Mouse (Mus musculus) kidney, embryonic 15.5 days (tissue): Measurements from ENCODE around the gene Msl1. TPM values are rescaled to one million over a fixed set of nuclear protein-coding genes. Genes with fewer than 3 reads are reported as not detected.

Experiments used
- ATAC-seq: fragments of 200-750 bp; cut with Nextera tagmentation; replicated peaks from 2 replicates; pipeline ENCODE4 v1.8.0; 2017; ENCODE audit warnings: moderate TSS enrichment; ENCODE audit not compliant: low FRiP score
- H3K27ac ChIP-seq: fragments of 300-500 bp; sonication (generic); 2 replicates; pipeline ENCODE4 v1.5.1; 2015; ENCODE audit warnings: mild to moderate bottlenecking, inconsistent platforms
- H3K27me3 ChIP-seq: fragments of 300-500 bp; sonication (generic); 2 replicates; pipeline ENCODE4 v1.6.1; 2015; ENCODE audit warnings: inconsistent platforms
- H3K36me3 ChIP-seq: fragments of 300-500 bp; sonication (generic); 2 replicates; pipeline ENCODE4 v1.6.1; 2015; ENCODE audit warnings: inconsistent platforms
- H3K4me1 ChIP-seq: fragments of 300-500 bp; sonication (generic); 2 replicates; pipeline ENCODE4 v1.6.1; 2015; ENCODE audit warnings: inconsistent platforms
- H3K4me2 ChIP-seq: fragments of 300-500 bp; sonication (generic); 2 replicates; pipeline ENCODE4 v1.6.1; 2015; ENCODE audit warnings: moderate library complexity, mild to moderate bottlenecking, inconsistent platforms
- H3K4me3 ChIP-seq: fragments of 300-500 bp; sonication (generic); replicated peaks from 2 replicates; pipeline ENCODE4 v1.5.1; 2015; ENCODE audit warnings: mild to moderate bottlenecking, inconsistent platforms
- H3K9ac ChIP-seq: fragments of 300-500 bp; sonication (generic); 2 replicates; pipeline ENCODE4 v1.6.1; 2015; ENCODE audit warnings: mild to moderate bottlenecking, inconsistent platforms
- H3K9me3 ChIP-seq: fragments of 300-500 bp; sonication (generic); replicated peaks from 2 replicates; pipeline ENCODE4 v1.6.1; 2016; ENCODE audit warnings: inconsistent platforms
- WGBS: fragments of 180-500 bp; shearing (Covaris S2); methylation state at CpG from one replicate; pipeline ENCODE4 v1.1.7; 2015; ENCODE audit warnings: mixed read lengths; 5-methylcytosine and 5-hydroxymethylcytosine counted together
- polyA plus RNA-seq: library from polyadenylated mRNA; unstranded; fragments of >200 nt; fragmentation: Nextera tagmentation; extraction: Ambion mirVana; gene quantifications from 2 replicates; pipeline ENCODE4 v1.2.1, GENCODE M21; 2015

The Msl1 gene
- polyA plus RNA-seq, 1 experiment from 2014 or later = 25.8 TPM

GRCm38 (mm10) chr11:98753264-98753663 lies 42.1 kb upstream of the Msl1 start:
- H3K4me3 ChIP-seq = no peak overlapping the region
- H3K36me3 ChIP-seq = peaks cover 43% of the 10 kb centered on the region
- H3K9me3 ChIP-seq = no peaks in the 10 kb centered on the region
- no peak for ATAC-seq
- 0 out of 2 replicates have a peak overlapping the region, but pooled peaks have one; percentile 9 for H3K27ac ChIP-seq
- H3K4me2 ChIP-seq = no peak overlapping the region
- H3K4me1 ChIP-seq = peaks cover 73% of the 10 kb centered on the region
- WGBS = 92% methylated on average over 5 of the region's 5 CpGs
- H3K27me3 ChIP-seq = no peaks in the 10 kb centered on the region
- no peak overlapping the region for H3K9ac ChIP-seq

GRCm38 (mm10) chr11:98754151-98754620 lies 41.1 kb upstream of the Msl1 start:
- WGBS = 66% methylated on average over 9 of the region's 9 CpGs
- H3K9ac ChIP-seq = no peak overlapping the region
- H3K9me3 ChIP-seq = no peaks in the 10 kb centered on the region
- peaks cover 64% of the 10 kb centered on the region for H3K4me1 ChIP-seq
- no peak for ATAC-seq
- peak overlapping the region; percentile 64 for H3K27ac ChIP-seq
- H3K36me3 ChIP-seq = peaks cover 52% of the 10 kb centered on the region
- H3K4me2 ChIP-seq = 0 out of 2 replicates have a peak overlapping the region, but pooled peaks have one; percentile 9
- no peak overlapping the region for H3K4me3 ChIP-seq
- H3K27me3 ChIP-seq = no peaks in the 10 kb centered on the region

GRCm38 (mm10) chr11:98754621-98755181 lies 40.6 kb upstream of the Msl1 start:
- H3K9ac ChIP-seq = no peak overlapping the region
- no peaks in the 10 kb centered on the region for H3K9me3 ChIP-seq
- 27% methylated on average over 7 of the region's 7 CpGs for WGBS
- H3K27me3 ChIP-seq = no peaks in the 10 kb centered on the region
- peaks cover 59% of the 10 kb centered on the region for H3K4me1 ChIP-seq
- peaks cover 54% of the 10 kb centered on the region for H3K36me3 ChIP-seq
- H3K4me2 ChIP-seq = 0 out of 2 replicates have a peak overlapping the region, but pooled peaks have one; percentile 9
- peak overlapping the region; percentile 64 for H3K27ac ChIP-seq
- no peak overlapping the region for H3K4me3 ChIP-seq
- ATAC-seq = peak; percentile 19

GRCm38 (mm10) chr11:98755726-98756380 lies 39.5 kb upstream of the Msl1 start:
- H3K9ac ChIP-seq = no peak overlapping the region
- 90% methylated on average over 6 of the region's 6 CpGs for WGBS
- peaks cover 47% of the 10 kb centered on the region for H3K4me1 ChIP-seq
- H3K4me2 ChIP-seq = no peak overlapping the region
- H3K27me3 ChIP-seq = no peaks in the 10 kb centered on the region
- ATAC-seq = no peak
- H3K9me3 ChIP-seq = no peaks in the 10 kb centered on the region
- H3K27ac ChIP-seq = no peak overlapping the region
- no peak overlapping the region for H3K4me3 ChIP-seq
- peaks cover 65% of the 10 kb centered on the region for H3K36me3 ChIP-seq

DNA sequence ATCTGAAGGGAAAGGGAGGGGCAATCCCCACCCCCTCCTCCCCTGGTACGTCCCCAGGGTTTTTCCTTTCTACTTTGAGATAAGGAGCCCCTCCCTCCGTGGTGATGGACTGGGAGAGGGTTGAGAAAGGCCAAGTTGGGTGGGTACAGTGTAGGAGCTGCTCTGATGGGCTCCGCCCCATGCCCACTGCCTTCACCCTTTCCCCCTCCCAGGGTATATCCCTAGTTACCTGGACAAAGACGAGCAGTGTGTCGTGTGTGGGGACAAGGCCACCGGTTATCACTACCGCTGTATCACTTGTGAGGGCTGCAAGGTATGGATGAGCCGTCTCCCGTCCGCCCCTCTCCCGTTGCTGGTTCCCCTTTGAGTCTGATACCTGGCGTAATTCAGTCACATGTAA lies 38.6 kb upstream of the Msl1 start:
- no peak overlapping the region for H3K9ac ChIP-seq
- 86% methylated on average over 12 of the region's 12 CpGs for WGBS
- no peak for ATAC-seq
- H3K4me3 ChIP-seq = no peak overlapping the region
- no peak overlapping the region for H3K27ac ChIP-seq
- no peak overlapping the region for H3K4me2 ChIP-seq
- no peaks in the 10 kb centered on the region for H3K9me3 ChIP-seq
- no peaks in the 10 kb centered on the region for H3K27me3 ChIP-seq
- H3K4me1 ChIP-seq = peaks cover 39% of the 10 kb centered on the region
- peaks cover 71% of the 10 kb centered on the region for H3K36me3 ChIP-seq

- H3K36me3 ChIP-seq = peaks cover 73% of the 10 kb centered on the region
- no peak overlapping the region for H3K9ac ChIP-seq
- H3K27me3 ChIP-seq = no peaks in the 10 kb centered on the region
- ATAC-seq = no peak
- no peaks in the 10 kb centered on the region for H3K9me3 ChIP-seq
- H3K4me2 ChIP-seq = no peak overlapping the region
- 95% methylated on average over 4 of the region's 4 CpGs for WGBS
- H3K4me1 ChIP-seq = peaks cover 37% of the 10 kb centered on the region
- H3K27ac ChIP-seq = no peak overlapping the region
- no peak overlapping the region for H3K4me3 ChIP-seq
These were observed 33.4 kb upstream of the Msl1 start for GRCm38 (mm10) chr11:98761939-98762338.

GRCm38 (mm10) chr11:98762756-98763501 lies 32.4 kb upstream of the Msl1 start:
- ATAC-seq = no peak
- Histone ChIP-seq H3K4me1 (peaks cover 47% of the 10 kb centered on the region), H3K4me3 (no peak overlapping the region), H3K9ac (no peak overlapping the region), H3K36me3 (peaks cover 63% of the 10 kb centered on the region), H3K4me2 (no peak overlapping the region), H3K27ac (peak overlapping the region; percentile 58), H3K9me3 (no peaks in the 10 kb centered on the region), H3K27me3 (no peaks in the 10 kb centered on the region)
- 58% methylated on average over 17 of the region's 17 CpGs for WGBS

DNA sequence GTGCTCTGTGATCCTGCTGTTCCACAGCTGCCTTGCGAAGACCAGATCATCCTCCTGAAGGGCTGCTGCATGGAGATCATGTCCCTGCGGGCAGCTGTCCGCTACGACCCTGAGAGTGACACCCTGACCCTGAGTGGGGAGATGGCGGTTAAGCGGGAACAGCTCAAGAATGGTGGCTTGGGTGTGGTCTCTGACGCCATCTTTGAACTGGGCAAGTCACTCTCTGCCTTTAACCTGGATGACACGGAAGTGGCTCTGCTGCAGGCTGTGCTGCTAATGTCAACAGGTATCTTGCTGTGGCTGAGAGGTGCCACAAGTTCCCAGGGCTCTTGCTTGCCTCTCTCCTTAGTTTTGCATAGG lies 31.8 kb upstream of the Msl1 start:
- WGBS = 79% methylated on average over 8 of the region's 8 CpGs
- no peak overlapping the region for H3K9ac ChIP-seq
- no peak overlapping the region for H3K4me3 ChIP-seq
- no peaks in the 10 kb centered on the region for H3K9me3 ChIP-seq
- no peak overlapping the region for H3K27ac ChIP-seq
- ATAC-seq = no peak
- H3K4me1 ChIP-seq = peaks cover 53% of the 10 kb centered on the region
- H3K4me2 ChIP-seq = no peak overlapping the region
- no peaks in the 10 kb centered on the region for H3K27me3 ChIP-seq
- peaks cover 59% of the 10 kb centered on the region for H3K36me3 ChIP-seq

GRCm38 (mm10) chr11:98764091-98764490 lies 31.2 kb upstream of the Msl1 start:
- Histone ChIP-seq H3K36me3 (peaks cover 53% of the 10 kb centered on the region), H3K4me2 (no peak overlapping the region), H3K9ac (no peak overlapping the region), H3K9me3 (no peaks in the 10 kb centered on the region), H3K4me1 (peaks cover 59% of the 10 kb centered on the region), H3K27me3 (no peaks in the 10 kb centered on the region), H3K27ac (no peak overlapping the region), H3K4me3 (no peak overlapping the region)
- no peak for ATAC-seq
- 71% methylated on average over 18 of the region's 18 CpGs for WGBS

GRCm38 (mm10) chr11:98764746-98765145 lies 30.6 kb upstream of the Msl1 start:
- no peak overlapping the region for H3K27ac ChIP-seq
- H3K4me3 ChIP-seq = no peak overlapping the region
- H3K9ac ChIP-seq = no peak overlapping the region
- no peaks in the 10 kb centered on the region for H3K27me3 ChIP-seq
- no peak for ATAC-seq
- no peaks in the 10 kb centered on the region for H3K9me3 ChIP-seq
- peaks cover 55% of the 10 kb centered on the region for H3K36me3 ChIP-seq
- peaks cover 64% of the 10 kb centered on the region for H3K4me1 ChIP-seq
- no peak overlapping the region for H3K4me2 ChIP-seq

GRCm38 (mm10) chr11:98765421-98766309 lies 29.7 kb upstream of the Msl1 start:
- 38% methylated on average over 6 of the region's 9 CpGs for WGBS
- H3K36me3 ChIP-seq = peaks cover 55% of the 10 kb centered on the region
- peak; percentile 41; the same call in 1 of the 2 replicates for ATAC-seq
- peak overlapping the region; percentile 75 for H3K27ac ChIP-seq
- no peak overlapping the region for H3K4me2 ChIP-seq
- no peaks in the 10 kb centered on the region for H3K27me3 ChIP-seq
- H3K9me3 ChIP-seq = no peaks in the 10 kb centered on the region
- H3K4me3 ChIP-seq = no peak overlapping the region
- H3K4me1 ChIP-seq = peaks cover 64% of the 10 kb centered on the region
- no peak overlapping the region for H3K9ac ChIP-seq
